Mouse (Mus musculus): ENCODE results near the gene Polk.

Gene Polk

DNA sequence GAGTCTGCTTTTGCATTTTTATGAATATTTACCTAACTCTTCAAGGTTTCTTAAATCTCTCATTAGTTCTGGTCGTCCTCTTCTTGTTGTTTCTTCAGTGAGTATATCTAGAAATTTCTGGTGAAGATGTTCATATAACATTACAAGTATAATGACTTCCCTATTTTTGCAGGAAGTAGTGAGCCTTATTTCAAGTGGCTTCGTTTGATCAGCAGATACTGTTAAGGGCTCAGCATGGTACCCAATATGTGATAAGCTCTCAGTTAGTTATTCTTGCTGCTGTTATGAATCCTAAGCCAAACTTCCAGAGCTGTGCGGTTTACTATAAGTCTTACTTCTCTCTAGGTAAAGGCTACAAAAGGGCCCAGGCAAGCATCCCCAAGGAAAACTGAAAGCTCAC is 12.8 kb downstream of the Polk start:
- DNase-seq (ENCODE audit: inconsistent age in 2 of 2, low spot score in 1 of 2), result no peak

DNA sequence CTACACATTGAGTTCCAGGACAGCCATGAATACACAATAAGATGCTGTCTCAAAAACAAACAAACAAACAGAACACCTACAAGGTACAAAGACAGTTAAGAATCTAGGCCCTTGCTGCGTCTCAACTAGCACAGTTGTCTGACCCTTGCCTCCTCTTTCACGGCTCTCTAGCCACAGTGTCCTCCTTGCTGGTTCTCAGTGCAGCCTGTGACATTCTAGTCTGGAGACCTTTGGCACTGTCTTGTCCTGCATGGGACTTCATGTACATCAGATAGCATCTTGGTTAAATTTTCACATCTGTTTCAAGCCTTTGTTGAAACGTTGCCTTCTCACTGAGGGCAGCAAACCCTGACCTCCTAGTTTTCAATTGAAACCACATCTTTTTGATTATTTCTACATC is 13.6 kb downstream of the Polk start:
- no peak for DNase-seq (ENCODE audit: inconsistent age in 2 of 2, low spot score in 1 of 2)

DNA sequence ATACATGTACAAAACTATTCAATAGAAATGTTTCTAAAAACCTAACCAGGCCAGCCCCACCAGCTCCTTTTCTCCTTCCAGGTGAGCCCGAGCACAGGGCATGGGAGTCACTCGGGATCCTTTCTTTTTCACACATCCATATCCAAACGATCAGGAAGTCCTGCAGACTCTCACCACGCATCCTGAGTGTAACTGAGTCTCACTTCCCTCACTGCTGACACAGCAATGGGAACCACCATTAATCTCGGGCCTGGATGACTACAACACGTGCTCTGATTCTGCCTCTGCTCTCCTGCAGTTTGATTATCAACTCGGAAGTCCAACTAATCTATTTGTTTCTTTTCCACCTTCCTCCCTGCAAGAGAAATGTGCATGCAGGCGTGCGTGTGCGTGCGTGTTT is 14.5 kb downstream of the Polk start:
- DNase-seq (ENCODE audit: inconsistent age in 2 of 2, low spot score in 1 of 2), result no peak

GRCm38 (mm10) chr13:96527022-96527421 is 15.4 kb downstream of the Polk start:
- DNase-seq (ENCODE audit: inconsistent age in 2 of 2, low spot score in 1 of 2), result no peak

DNA sequence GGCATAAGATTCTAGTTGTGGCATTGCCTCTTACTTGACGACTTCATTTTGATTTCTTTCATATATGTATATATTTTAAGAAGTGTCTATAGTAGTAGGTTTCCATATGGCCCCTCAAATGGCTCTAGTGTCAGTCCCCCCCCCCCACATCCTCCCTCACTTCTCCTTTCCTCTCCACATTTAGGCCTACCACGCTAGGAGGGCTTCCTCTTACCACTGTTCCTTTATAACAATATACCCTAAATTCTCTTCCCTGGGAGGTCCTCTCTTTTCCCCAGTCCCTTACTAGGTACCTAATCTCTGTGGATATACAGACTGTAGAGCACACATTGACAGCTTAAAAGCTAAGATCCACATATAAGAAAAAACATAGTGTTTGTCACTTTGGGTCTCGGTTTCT is 21.1 kb downstream of the Polk start:
- DNase-seq (ENCODE audit: inconsistent age in 2 of 2, low spot score in 1 of 2), result no peak

DNA sequence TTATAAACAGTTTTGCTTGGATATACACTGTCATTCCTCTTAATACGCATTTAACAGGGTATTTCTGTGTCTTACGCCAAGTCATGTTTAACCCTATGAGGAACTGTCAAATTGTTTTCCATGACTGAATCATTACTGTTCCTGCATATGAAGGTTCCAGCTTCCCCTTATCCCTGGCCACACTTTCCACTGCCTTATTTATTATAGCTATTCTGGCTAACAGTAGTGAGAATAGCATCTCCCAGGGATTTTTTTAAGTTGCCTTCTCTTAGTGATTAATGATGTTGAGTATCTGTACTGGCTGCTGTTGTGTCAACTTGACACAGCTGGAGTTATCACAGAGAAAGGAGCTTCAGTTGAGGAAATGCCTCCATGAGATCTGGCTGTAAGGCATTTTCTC is 25.0 kb downstream of the Polk start:
- DNase-seq (ENCODE audit: inconsistent age in 2 of 2, low spot score in 1 of 2), result no peak

- no peak for DNase-seq (ENCODE audit: inconsistent age in 2 of 2, low spot score in 1 of 2)
These were observed 26.1 kb downstream of the Polk start for GRCm38 (mm10) chr13:96516249-96516648.

GRCm38 (mm10) chr13:96514154-96514942 is 28.0 kb downstream of the Polk start:
- no peak for DNase-seq (ENCODE audit: inconsistent age in 2 of 2, low spot score in 1 of 2)

- no peak for DNase-seq (ENCODE audit: inconsistent age in 2 of 2, low spot score in 1 of 2)
These were observed 30.5 kb downstream of the Polk start for GRCm38 (mm10) chr13:96511893-96512292.

DNA sequence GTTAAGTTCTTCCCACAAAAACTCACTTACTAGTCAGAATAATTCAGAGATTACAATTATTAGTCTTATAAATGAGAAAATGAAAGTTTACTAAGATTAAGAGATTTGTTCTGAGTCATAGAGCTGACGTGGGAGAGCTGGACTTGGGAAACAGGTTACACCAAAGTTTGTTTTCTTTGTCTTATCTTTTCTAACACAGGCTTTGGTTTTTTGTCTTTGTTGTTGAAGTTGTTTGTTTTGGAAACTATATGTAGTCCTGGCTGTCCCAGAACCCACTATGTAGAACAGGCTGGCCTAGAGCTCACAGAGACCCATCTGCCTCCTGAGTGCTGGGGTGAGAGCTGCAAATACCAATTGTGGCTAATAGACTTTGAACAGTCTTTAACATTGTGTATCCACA is 31.1 kb downstream of the Polk start:
- DNase-seq (ENCODE audit: inconsistent age in 2 of 2, low spot score in 1 of 2), result peak in 1 of 2 experiments; percentile 68

- peak; percentile 63 to 87 for DNase-seq (ENCODE audit: inconsistent age in 2 of 2, low spot score in 1 of 2)
These were observed 31.7 kb downstream of the Polk start for GRCm38 (mm10) chr13:96510635-96511034.

GRCm38 (mm10) chr13:96507541-96507940 is 34.8 kb downstream of the Polk start:
- DNase-seq (ENCODE audit: inconsistent age in 2 of 2, low spot score in 1 of 2), result no peak

- no peak for DNase-seq (ENCODE audit: inconsistent age in 2 of 2, low spot score in 1 of 2)
These were observed 36.1 kb downstream of the Polk start for GRCm38 (mm10) chr13:96506313-96506712.

DNA sequence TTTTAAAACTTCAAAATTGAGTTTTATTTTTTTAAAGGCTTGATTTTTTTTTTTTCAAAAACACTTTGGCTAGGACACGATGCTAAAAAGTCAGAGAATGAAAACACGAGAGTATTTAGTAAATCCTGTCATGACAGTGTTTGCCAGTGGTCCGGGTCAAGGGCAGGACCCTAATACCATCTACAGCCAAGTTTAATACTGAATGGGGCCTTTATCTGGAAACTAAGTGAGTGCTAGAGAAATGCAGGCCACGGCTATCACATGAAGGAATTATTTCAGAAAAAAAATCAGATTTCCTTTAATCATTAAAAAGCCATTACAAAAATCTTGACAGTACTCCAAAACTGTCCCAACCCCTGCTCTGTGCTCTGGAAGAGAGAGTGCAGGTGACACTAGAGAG is 36.7 kb downstream of the Polk start:
- no peak for DNase-seq (ENCODE audit: inconsistent age in 2 of 2, low spot score in 1 of 2)

- no peak for DNase-seq (ENCODE audit: inconsistent age in 2 of 2, low spot score in 1 of 2)
These were observed 42.5 kb downstream of the Polk start for GRCm38 (mm10) chr13:96499891-96500290.

- DNase-seq (ENCODE audit: inconsistent age in 2 of 2, low spot score in 1 of 2), result no peak
These were observed 45.7 kb downstream of the Polk start for GRCm38 (mm10) chr13:96496630-96497029.

- no peak for DNase-seq (ENCODE audit: inconsistent age in 2 of 2, low spot score in 1 of 2)
These were observed 51.9 kb downstream of the Polk start, which contains the start of gene Gm17622 for GRCm38 (mm10) chr13:96490433-96490832. Gm17622 (plus strand) TSS chr13:96490733.

GRCm38 (mm10) chr13:96487968-96488367 is 54.4 kb downstream of the Polk start:
- DNase-seq (ENCODE audit: inconsistent age in 2 of 2, low spot score in 1 of 2), result peak; percentile 47 to 78

DNA sequence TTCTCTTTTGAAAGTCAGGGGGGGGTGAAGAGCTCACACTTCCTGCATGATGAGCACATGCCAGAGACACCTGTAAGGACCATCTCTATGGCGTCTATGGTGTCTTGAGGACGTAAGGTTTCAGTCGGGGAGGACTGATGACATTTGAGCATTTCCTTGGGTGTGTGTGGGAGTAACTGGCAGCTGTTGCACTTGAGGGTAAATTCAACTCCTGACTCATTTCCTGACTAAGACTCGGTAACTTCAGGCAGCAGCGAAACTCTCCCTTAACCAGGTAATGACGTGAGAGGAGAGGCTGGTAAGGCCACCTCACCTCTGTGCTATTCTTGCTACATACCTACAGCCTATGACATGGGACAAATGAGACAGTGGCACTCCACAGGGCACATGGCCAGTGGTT is 55.1 kb downstream of the Polk start:
- peak in 1 of 2 experiments; percentile 73 for DNase-seq (ENCODE audit: inconsistent age in 2 of 2, low spot score in 1 of 2)

GRCm38 (mm10) chr13:96478991-96479390 is 63.4 kb downstream of the Polk start:
- DNase-seq (ENCODE audit: inconsistent age in 2 of 2, low spot score in 1 of 2), result no peak

DNA sequence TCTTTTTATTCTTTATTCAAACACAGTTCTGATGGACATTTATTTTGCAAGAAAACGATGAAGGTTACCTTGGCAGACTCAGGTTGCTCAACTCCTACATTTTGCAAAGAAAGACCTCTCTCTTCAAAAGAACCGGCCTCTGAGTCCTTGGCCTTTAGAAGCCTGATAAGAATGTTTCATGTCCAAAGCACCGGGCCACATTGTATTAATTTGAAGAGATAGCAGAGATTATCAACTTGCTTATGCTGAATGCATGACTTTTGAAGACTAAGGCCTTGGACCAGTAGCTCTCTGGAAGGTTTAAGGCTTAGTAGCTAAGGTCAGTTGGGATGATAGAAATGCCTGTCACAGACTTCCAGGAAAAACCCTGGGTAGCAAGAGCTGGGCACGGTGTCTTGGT is 65.2 kb downstream of the Polk start:
- peak; percentile 66 to 91 for DNase-seq (ENCODE audit: inconsistent age in 2 of 2, low spot score in 1 of 2)

DNA sequence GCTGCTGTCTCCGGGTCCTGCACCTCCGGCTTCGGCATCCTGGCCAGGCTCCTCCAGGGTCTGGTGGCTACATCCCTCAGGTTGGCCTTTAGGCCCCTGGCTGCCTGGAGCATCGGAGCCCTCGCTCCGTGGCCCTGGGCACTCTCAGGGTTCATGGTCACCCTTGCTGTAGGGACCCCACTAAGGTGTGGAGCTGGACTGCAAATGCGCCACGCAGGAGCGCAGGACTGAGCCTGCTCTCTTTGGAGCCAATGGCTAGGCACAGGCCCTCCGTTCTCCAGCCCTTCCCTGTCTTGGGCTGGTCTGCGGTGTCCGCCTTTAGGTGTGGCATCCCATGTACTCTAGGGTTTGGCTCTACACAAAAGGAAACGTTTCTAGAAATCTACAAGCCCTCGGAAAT is 71.4 kb downstream of the Polk start, which contains the start of gene Ankdd1b:
Ankdd1b (minus strand) TSS at position 242 of the 400 bp plus-strand sequence.
- no peak for DNase-seq (ENCODE audit: inconsistent age in 2 of 2, low spot score in 1 of 2)

- DNase-seq (ENCODE audit: inconsistent age in 2 of 2, low spot score in 1 of 2), result no peak
These were observed 71.8 kb downstream of the Polk start for GRCm38 (mm10) chr13:96470556-96470955.
